Mouse (Mus musculus) MEL (cell line): ENCODE results near the gene Rhox4b. TPM values are rescaled to one million over a fixed set of nuclear protein-coding genes. Genes with fewer than 3 reads are reported as not detected.

Experiments used
- polyA plus RNA-seq, 2 experiments: library from polyadenylated mRNA; stranded (reverse) in 1 of 2; unstranded in 1 of 2; fragments of >175 nt in 1 of 2; fragments of >200 nt in 1 of 2; gene quantifications; 2 replicates each; pipeline versions ENCODE4 v1.2.1 to v1.2.4; 2012; ENCODE audit warnings: low replicate concordance in 2 of 2, low read depth in 1 of 2; ENCODE audit not compliant: insufficient read length in 2 of 2, insufficient read depth in 1 of 2, missing spikeins in 1 of 2
- total RNA-seq: library from RNA; depleted of rRNA; stranded (reverse); fragments of 300-350 nt; gene quantifications from 2 replicates; pipeline ENCODE4 v1.2.3, GENCODE M21; 2012; rRNA removed

Rhox4b gene
- total and polyA plus RNA-seq, 3 experiments: not detected

Other genes starting within 250 kb of the Rhox4b start
- 322 and 341 TPM in 2 replicates for gene Ndufa1, start 241.3 kb upstream of the Rhox4b start, total RNA-seq
- gene Ndufa1, start 241.3 kb upstream of the Rhox4b start, polyA plus RNA-seq: 100 to 1,000 TPM in 1 of 2 experiments, not detected in 1; 245 TPM
- 6.1 and 6.7 TPM in 2 replicates for gene Rnf113a1, start 241.2 kb upstream of the Rhox4b start, total RNA-seq
- gene Rnf113a1, start 241.2 kb upstream of the Rhox4b start, polyA plus RNA-seq: 1 to 10 TPM in 1 of 2 experiments, not detected in 1; 8.8 TPM
- not detected in 2 replicates for gene Gm9, start 221.5 kb upstream of the Rhox4b start, total RNA-seq
- not detected for gene Gm9, start 221.5 kb upstream of the Rhox4b start, polyA plus RNA-seq
- gene Rhox1, start 210.2 kb upstream of the Rhox4b start, total RNA-seq: not detected in 2 replicates
- gene Rhox1, start 210.2 kb upstream of the Rhox4b start, polyA plus RNA-seq: not detected
- not detected in 2 replicates for gene Rhox2a, start 187.5 kb upstream of the Rhox4b start, total RNA-seq
- gene Rhox2a, start 187.5 kb upstream of the Rhox4b start, polyA plus RNA-seq: not detected
- not detected in 2 replicates for gene Rhox3a, start 182.6 kb upstream of the Rhox4b start, total RNA-seq
- not detected for gene Rhox3a, start 182.6 kb upstream of the Rhox4b start, polyA plus RNA-seq
- gene Rhox4a, start 167.2 kb upstream of the Rhox4b start, total RNA-seq: not detected in 2 replicates
- gene Rhox4a, start 167.2 kb upstream of the Rhox4b start, polyA plus RNA-seq: not detected
- not detected in 2 replicates for gene Rhox3a2, start 52.5 kb upstream of the Rhox4b start, total RNA-seq
- not detected for gene Rhox3a2, start 52.5 kb upstream of the Rhox4b start, polyA plus RNA-seq
- not detected in 2 replicates for gene Rhox4a2, start 41.6 kb upstream of the Rhox4b start, total RNA-seq
- gene Rhox4a2, start 41.6 kb upstream of the Rhox4b start, polyA plus RNA-seq: not detected
- not detected in 2 replicates for gene Rhox2b, start 20.4 kb upstream of the Rhox4b start, total RNA-seq
- not detected for gene Rhox2b, start 20.4 kb upstream of the Rhox4b start, polyA plus RNA-seq
- not detected in 2 replicates for gene Rhox2c, start 21.2 kb downstream of the Rhox4b start, total RNA-seq
- gene Rhox2c, start 21.2 kb downstream of the Rhox4b start, polyA plus RNA-seq: not detected
- gene Rhox3c, start 26.1 kb downstream of the Rhox4b start, total RNA-seq: not detected in 2 replicates
- gene Rhox3c, start 26.1 kb downstream of the Rhox4b start, polyA plus RNA-seq: not detected
- not detected in 2 replicates for gene Rhox4c, start 47.8 kb downstream of the Rhox4b start, total RNA-seq
- gene Rhox4c, start 47.8 kb downstream of the Rhox4b start, polyA plus RNA-seq: not detected
- gene Rhox2d, start 60.9 kb downstream of the Rhox4b start, total RNA-seq: not detected in 2 replicates
- not detected for gene Rhox2d, start 60.9 kb downstream of the Rhox4b start, polyA plus RNA-seq
- not detected in 2 replicates for gene Rhox4d, start 81.9 kb downstream of the Rhox4b start, total RNA-seq
- gene Rhox4d, start 81.9 kb downstream of the Rhox4b start, polyA plus RNA-seq: not detected
- gene Rhox2e, start 98.0 kb downstream of the Rhox4b start, total RNA-seq: not detected in 2 replicates
- gene Rhox2e, start 98.0 kb downstream of the Rhox4b start, polyA plus RNA-seq: not detected
- not detected in 2 replicates for gene Rhox3e, start 109.5 kb downstream of the Rhox4b start, total RNA-seq
- not detected for gene Rhox3e, start 109.5 kb downstream of the Rhox4b start, polyA plus RNA-seq
- not detected in 2 replicates for gene Rhox4e, start 124.9 kb downstream of the Rhox4b start, total RNA-seq
- not detected for gene Rhox4e, start 124.9 kb downstream of the Rhox4b start, polyA plus RNA-seq
- gene Rhox2f, start 138.9 kb downstream of the Rhox4b start, total RNA-seq: not detected in 2 replicates
- gene Rhox2f, start 138.9 kb downstream of the Rhox4b start, polyA plus RNA-seq: not detected
- gene Rhox3f, start 148.5 kb downstream of the Rhox4b start, total RNA-seq: not detected in 2 replicates
- gene Rhox3f, start 148.5 kb downstream of the Rhox4b start, polyA plus RNA-seq: not detected
- gene Rhox4f, start 175.2 kb downstream of the Rhox4b start, total RNA-seq: not detected in 2 replicates
- not detected for gene Rhox4f, start 175.2 kb downstream of the Rhox4b start, polyA plus RNA-seq
- gene Rhox3g, start 196.1 kb downstream of the Rhox4b start, total RNA-seq: not detected in 2 replicates
- gene Rhox3g, start 196.1 kb downstream of the Rhox4b start, polyA plus RNA-seq: not detected
- not detected in 2 replicates for gene Rhox2g, start 211.0 kb downstream of the Rhox4b start, total RNA-seq
- gene Rhox2g, start 211.0 kb downstream of the Rhox4b start, polyA plus RNA-seq: not detected
- not detected in 2 replicates for gene Rhox4g, start 218.8 kb downstream of the Rhox4b start, total RNA-seq
- not detected for gene Rhox4g, start 218.8 kb downstream of the Rhox4b start, polyA plus RNA-seq
- gene Rhox3h, start 236.3 kb downstream of the Rhox4b start, total RNA-seq: not detected in 2 replicates
- gene Rhox3h, start 236.3 kb downstream of the Rhox4b start, polyA plus RNA-seq: not detected
- not detected in 2 replicates for gene Rhox2h, start 240.8 kb downstream of the Rhox4b start, total RNA-seq
- gene Rhox2h, start 240.8 kb downstream of the Rhox4b start, polyA plus RNA-seq: not detected